Mouse (Mus musculus) gastrocnemius, adult 18-20 months (tissue): Measurements from ENCODE around the gene Nup54. TPM values are rescaled to one million over a fixed set of nuclear protein-coding genes. Genes with fewer than 3 reads are reported as not detected.

Experiments
- DNase-seq: peaks from one replicate; pipeline ENCODE4 v3.0.0; 2021; ENCODE audit warnings: low spot score
- microRNA-seq: library from miRNA; unstranded; fragments of <30 nt; microRNA quantifications from one replicate; pipeline ENCODE4 v1.2.0, GENCODE M21; 2021
- total RNA-seq, 2 experiments: library from RNA; stranded (reverse); gene quantifications; 2 replicates each; pipeline ENCODE4 v1.2.3; 2021

Gene Nup54
- total RNA-seq, 2 experiments from 2014 or later: 11.5 to 12.0 TPM

- no peak for DNase-seq
Measured at GRCm38 (mm10) chr5:92376795-92377405, 58.1 kb downstream of the Nup54 start.

DNA sequence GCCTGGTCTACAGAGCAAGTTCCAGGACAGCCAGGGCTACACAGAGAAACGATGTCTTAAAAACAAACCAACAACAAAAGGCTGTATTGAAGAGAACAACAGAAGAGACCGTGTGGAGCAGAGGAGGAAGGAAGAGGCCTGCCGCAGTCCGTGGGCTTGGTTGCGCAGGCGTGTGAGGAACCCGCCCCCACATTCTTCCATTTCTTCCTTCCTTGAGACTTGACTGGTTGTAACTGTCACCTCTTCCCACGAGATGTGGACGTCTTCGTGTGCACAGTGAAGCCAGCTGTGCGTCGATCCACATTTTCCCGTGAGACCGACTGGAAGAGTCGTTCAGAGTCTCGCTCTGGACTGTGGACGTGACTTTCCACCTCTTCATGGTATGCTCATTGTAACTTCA lies 59.7 kb downstream of the Nup54 start:
- DNase-seq: no peak

GRCm38 (mm10) chr5:92374721-92375142 lies 60.3 kb downstream of the Nup54 start:
- DNase-seq: no peak

DNA sequence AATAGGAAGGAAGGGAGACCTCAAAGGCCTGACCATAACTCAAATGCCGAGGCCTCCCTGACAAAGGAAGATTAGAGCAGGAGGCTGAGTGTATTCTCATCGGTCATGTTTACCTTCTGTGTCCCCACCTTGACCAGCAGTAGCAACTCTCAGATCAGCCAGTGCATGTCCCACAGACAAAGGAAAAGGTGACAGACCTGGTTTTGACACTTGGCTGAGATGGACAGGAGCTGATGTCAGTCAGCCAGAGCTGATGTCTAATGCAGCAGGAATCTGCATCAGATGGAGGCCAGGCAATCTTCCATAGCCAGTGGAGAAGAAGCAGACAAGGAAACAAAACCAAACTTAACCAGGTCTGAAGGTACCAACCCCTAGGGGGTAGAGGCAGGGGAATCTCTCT lies 62.4 kb downstream of the Nup54 start:
- no peak for DNase-seq

DNA sequence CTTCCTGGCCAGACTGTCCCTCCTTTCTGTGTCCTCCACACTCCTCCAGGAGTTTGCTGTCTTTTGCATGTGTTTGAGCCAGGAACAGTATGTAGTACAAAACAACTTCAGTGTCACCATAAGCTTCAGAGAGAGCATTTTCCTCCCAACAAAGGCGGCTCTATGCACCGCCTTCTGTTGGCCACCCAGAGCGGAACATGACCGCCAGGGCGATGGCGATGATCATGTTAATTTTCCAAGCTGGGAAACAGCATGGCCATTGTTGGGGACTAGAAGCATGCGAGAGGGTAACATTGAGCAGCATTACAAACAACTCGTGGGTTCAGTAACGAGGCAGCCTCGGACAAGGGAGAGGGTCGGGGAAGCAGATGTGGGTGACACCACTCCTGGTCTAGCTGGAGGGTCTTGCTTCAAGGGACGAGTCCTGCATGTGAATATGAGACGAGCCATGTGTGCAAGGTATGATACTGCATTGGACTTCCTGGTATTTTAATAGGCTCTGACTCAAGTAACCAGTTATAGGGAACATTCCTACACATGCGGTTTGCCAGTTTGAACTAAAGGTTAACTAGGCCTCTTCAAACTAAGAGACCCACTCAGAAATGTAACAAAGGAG lies 63.5 kb downstream of the Nup54 start:
- no peak for DNase-seq

DNA sequence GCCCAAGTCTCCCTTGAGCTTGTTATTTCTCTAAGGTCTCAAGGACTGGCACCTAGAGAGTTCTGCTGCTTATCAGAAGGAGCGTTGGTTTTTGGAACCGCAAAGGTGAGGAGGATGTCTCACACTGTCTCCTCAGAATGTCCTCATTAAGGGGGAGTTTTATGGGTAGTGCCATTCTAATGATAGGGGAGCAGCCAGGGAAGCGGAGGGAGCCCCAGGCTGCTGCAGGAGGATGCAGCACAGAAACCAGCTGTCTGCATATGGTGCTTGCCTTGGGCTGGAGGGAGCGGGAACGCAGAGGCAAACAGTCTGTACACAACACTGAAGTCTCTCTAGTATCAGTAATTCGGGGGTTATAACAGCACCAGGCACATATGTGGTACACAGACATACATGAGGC lies 64.1 kb downstream of the Nup54 start:
- no peak for DNase-seq

DNA sequence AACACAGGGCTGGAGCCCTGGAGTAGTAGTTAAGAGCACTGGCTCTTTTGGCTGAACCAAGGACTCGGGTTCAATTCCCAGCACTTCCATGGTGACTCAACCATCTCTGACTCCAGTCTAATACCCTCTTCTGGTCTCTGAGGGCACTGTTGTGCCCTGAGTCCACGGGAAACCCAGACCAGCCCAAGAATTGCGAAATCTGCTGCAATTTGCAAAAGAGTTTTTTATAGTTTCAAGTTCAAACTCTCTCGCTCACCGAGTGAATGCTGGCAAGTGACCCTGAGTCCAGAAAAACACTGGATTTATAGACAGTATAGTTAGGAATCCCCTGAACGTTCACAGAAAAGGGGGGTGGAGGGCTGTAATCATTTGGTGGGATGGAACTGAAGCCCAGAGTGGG lies 64.6 kb downstream of the Nup54 start:
- no peak for DNase-seq

- DNase-seq: peak; percentile 74
Measured at GRCm38 (mm10) chr5:92369151-92369994, 65.6 kb downstream of the Nup54 start.

DNA sequence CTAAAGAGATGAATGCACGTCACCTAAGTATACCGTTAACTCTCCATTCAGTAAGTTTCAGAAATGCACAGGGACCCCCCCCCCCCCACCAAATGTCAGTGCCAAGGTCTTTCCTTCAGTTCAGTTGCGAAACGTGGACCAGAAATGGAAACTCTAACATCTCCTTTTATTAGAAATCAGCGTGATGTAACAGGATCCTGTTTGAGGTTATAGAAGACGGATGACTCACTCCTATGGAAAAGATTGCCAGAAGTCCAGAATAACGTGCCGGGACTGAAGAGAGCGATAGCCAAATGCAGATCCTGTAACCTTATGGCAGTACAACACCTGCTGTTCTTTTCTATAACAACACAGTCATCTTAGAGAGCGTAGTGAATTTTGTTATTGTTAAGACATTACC lies 66.6 kb downstream of the Nup54 start:
- peak; percentile 80 for DNase-seq

DNA sequence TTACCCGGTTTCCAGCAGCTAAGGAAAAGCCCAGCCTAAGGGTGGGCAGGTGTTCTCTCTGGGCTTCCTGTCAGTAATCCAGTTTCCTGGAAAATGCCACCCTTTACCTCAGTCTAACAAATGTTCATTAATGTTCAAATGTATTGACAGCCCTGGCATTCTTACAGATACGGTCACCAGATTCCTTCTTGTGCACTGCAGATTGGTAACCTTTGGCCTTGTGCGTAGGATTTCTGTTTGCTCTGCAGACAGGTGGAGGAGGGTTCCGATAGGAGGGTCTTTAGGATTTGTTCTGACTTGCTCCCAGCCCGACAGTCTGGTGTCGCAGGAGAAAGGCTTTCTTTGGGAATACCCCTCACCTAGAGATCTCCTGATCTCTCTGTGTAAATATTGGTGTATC lies 68.5 kb downstream of the Nup54 start:
- no peak for DNase-seq

Small RNA genes lying within 50 kb of the gene (microRNA-seq; reads per million reads assigned to microRNA genes)
- gene Mir6415: not detected

Other genes with a start within 250 kb of the Nup54 start
- gene U90926, start 219.8 kb downstream of the Nup54 start, total RNA-seq: not detected
- not detected for gene Ppef2, start 178.9 kb downstream of the Nup54 start, total RNA-seq
- gene Naaa, start 157.0 kb downstream of the Nup54 start, total RNA-seq: 1 to 10 TPM; 6.1 to 7.0 TPM
- gene Sdad1, start 124.7 kb downstream of the Nup54 start, total RNA-seq: 10 to 100 TPM; 15.8 to 17.4 TPM
- gene Cxcl9, start 107.1 kb downstream of the Nup54 start, total RNA-seq: under 1 TPM; 0.30 to 0.36 TPM
- gene Art3, start 103.4 kb downstream of the Nup54 start, total RNA-seq: 100 to 1,000 TPM; 378 to 469 TPM
- under 1 TPM in 1 of 2 experiments, not detected in 1; 0.47 TPM for gene Cxcl10, start 86.3 kb downstream of the Nup54 start, total RNA-seq
- 10 to 100 TPM; 69.6 to 72.5 TPM for gene Scarb2, start 71.6 kb upstream of the Nup54 start, total RNA-seq
- not detected for gene Fam47e, start 119.8 kb upstream of the Nup54 start, total RNA-seq
- 10 to 100 TPM; 38.4 to 40.8 TPM for gene Stbd1, start 167.8 kb upstream of the Nup54 start, total RNA-seq
- gene Ccdc158, start 240.1 kb upstream of the Nup54 start, total RNA-seq: 1 to 10 TPM in 1 of 2 experiments, under 1 TPM in 1; 0.43 to 1.2 TPM
- gene Shroom3, start 248.2 kb upstream of the Nup54 start, total RNA-seq: 1 to 10 TPM in 1 of 2 experiments, under 1 TPM in 1; 0.50 to 1.6 TPM